Mouse (Mus musculus) MEL (cell line): ENCODE measurements around the gene Mrpl58. TPM values are rescaled to one million over a fixed set of nuclear protein-coding genes. Genes with fewer than 3 reads are reported as not detected.

Experiments used
- DNase-seq: peaks from one replicate; pipeline ENCODE4 v3.0.0; 2011; ENCODE audit warnings: low read depth, low spot score
- H3K27ac ChIP-seq: 2 replicates; pipeline ENCODE4 v1.5.1; 2012; ENCODE audit warnings: low read depth, mild to moderate bottlenecking, control low read depth, low read length, moderate library complexity; ENCODE audit not compliant: control insufficient read depth
- H3K27me3 ChIP-seq, 2 experiments: fragments of 150-350 bp in 1 of 2; sonication (generic) in 1 of 2; 2 replicates each; pipeline ENCODE4 v1.6.1; 2012; ENCODE audit warnings: low read length in 2 of 2, mild to moderate bottlenecking in 2 of 2, improper control_type of control experiment in 1 of 2, moderate library complexity in 1 of 2; ENCODE audit not compliant: insufficient read depth in 2 of 2, control insufficient read depth in 1 of 2
- H3K36me3 ChIP-seq, 2 experiments: 2 replicates each; pipeline ENCODE4 v1.6.1; 2012 to 2014; ENCODE audit warnings: low read length in 2 of 2, improper control_type of control experiment in 1 of 2, inconsistent platforms in 1 of 2, mild to moderate bottlenecking in 1 of 2; ENCODE audit not compliant: insufficient read depth in 2 of 2, control insufficient read depth in 1 of 2
- H3K4me1 ChIP-seq, 2 experiments: fragments of 150-350 bp in 1 of 2; sonication (generic) in 1 of 2; 2 replicates each; pipeline ENCODE4 v1.6.1; 2012; ENCODE audit warnings: low read length in 2 of 2, improper control_type of control experiment in 1 of 2, mild to moderate bottlenecking in 1 of 2; ENCODE audit not compliant: insufficient read depth in 2 of 2, control insufficient read depth in 1 of 2
- H3K4me3 ChIP-seq, 2 experiments: fragments of 150-350 bp in 1 of 2; sonication (generic) in 1 of 2; 2 replicates each; pipeline ENCODE4 v1.5.1; 2012; ENCODE audit warnings: low read depth in 2 of 2, low read length in 2 of 2, mild to moderate bottlenecking in 2 of 2, moderate library complexity in 2 of 2, control low read depth in 1 of 2, improper control_type of control experiment in 1 of 2; ENCODE audit not compliant: control insufficient read depth in 1 of 2, insufficient read depth in 1 of 2
- H3K79me2 ChIP-seq: 2 replicates; pipeline ENCODE4 v1.6.1; 2012; ENCODE audit warnings: mild to moderate bottlenecking, low read length, moderate library complexity; ENCODE audit not compliant: control insufficient read depth, poor library complexity, insufficient read depth
- H3K9ac ChIP-seq: 2 replicates; pipeline ENCODE4 v1.6.1; 2012; ENCODE audit warnings: low read depth, mild to moderate bottlenecking, control low read depth, low read length, moderate library complexity; ENCODE audit not compliant: control insufficient read depth, poor library complexity, severe bottlenecking
- H3K9me3 ChIP-seq: fragments of 150-350 bp; sonication (generic); replicated peaks from 2 replicates; pipeline ENCODE4 v1.6.1; 2012; ENCODE audit warnings: mild to moderate bottlenecking, low read length, improper control_type of control experiment, moderate library complexity; ENCODE audit not compliant: insufficient read depth
- BHLHE40 ChIP-seq: IDR thresholded peaks from 2 replicates; pipeline ENCODE4 v1.6.1; 2012; ENCODE audit warnings: low read depth, mild to moderate bottlenecking, inconsistent platforms, low read length, improper control_type of control experiment, borderline replicate concordance
- CHD2 ChIP-seq: IDR thresholded peaks from 2 replicates; pipeline ENCODE4 v1.6.1; 2011; ENCODE audit warnings: low read length, improper control_type of control experiment
- CTCF ChIP-seq, 3 experiments: IDR thresholded peaks in 2 of 3; conservative IDR thresholded peaks in 1 of 3; 2 replicates each; pipeline ENCODE4 v1.5.1; 2011 to 2012; ENCODE audit warnings: low read length in 3 of 3, low read depth in 2 of 3, mild to moderate bottlenecking in 2 of 3, improper control_type of control experiment in 1 of 3, inconsistent platforms in 1 of 3, mixed read lengths in 1 of 3, moderate library complexity in 1 of 3; ENCODE audit not compliant: control insufficient read depth in 1 of 3, insufficient read depth in 1 of 3, poor library complexity in 1 of 3, severe bottlenecking in 1 of 3
- E2F4 ChIP-seq: IDR thresholded peaks from 2 replicates; pipeline ENCODE4 v1.6.1; 2011; ENCODE audit warnings: low read depth, low read length, improper control_type of control experiment, borderline replicate concordance
- ELF1 ChIP-seq: IDR thresholded peaks from 2 replicates; pipeline ENCODE4 v1.6.1; 2014; ENCODE audit warnings: low read depth, mild to moderate bottlenecking, inconsistent platforms, low read length, improper control_type of control experiment, moderate library complexity
- EP300 ChIP-seq, 2 experiments: IDR thresholded peaks; 2 replicates each; pipeline ENCODE4 v1.6.1; 2011; ENCODE audit warnings: improper control_type of control experiment in 2 of 2, low read length in 2 of 2, low read depth in 1 of 2, mild to moderate bottlenecking in 1 of 2
- ETS1 ChIP-seq: IDR thresholded peaks from 2 replicates; pipeline ENCODE4 v1.6.1; 2012; ENCODE audit warnings: low read depth, mild to moderate bottlenecking, inconsistent platforms, low read length, improper control_type of control experiment, moderate library complexity
- GABPA ChIP-seq: IDR thresholded peaks from 2 replicates; pipeline ENCODE4 v1.6.1; 2012; ENCODE audit warnings: low read depth, mild to moderate bottlenecking, inconsistent platforms, low read length, improper control_type of control experiment, moderate library complexity
- GATA1 ChIP-seq: IDR thresholded peaks from 2 replicates; pipeline ENCODE4 v1.6.1; 2011; ENCODE audit warnings: low read depth, low read length, improper control_type of control experiment
- JUND ChIP-seq: IDR thresholded peaks from 2 replicates; pipeline ENCODE4 v1.6.1; 2011; ENCODE audit warnings: low read depth, mild to moderate bottlenecking, improper control_type of control experiment, low read length
- KAT2A ChIP-seq: conservative IDR thresholded peaks from 2 replicates; pipeline ENCODE4 v1.6.1; 2012; ENCODE audit warnings: low read depth, low read length, improper control_type of control experiment, inconsistent platforms
- MAFK ChIP-seq: IDR thresholded peaks from 2 replicates; pipeline ENCODE4 v1.6.1; 2011; ENCODE audit warnings: low read depth, mild to moderate bottlenecking, low read length, improper control_type of control experiment, borderline replicate concordance
- MAX ChIP-seq: IDR thresholded peaks from 2 replicates; pipeline ENCODE4 v1.6.1; 2011; ENCODE audit warnings: low read length, improper control_type of control experiment
- MAZ ChIP-seq: IDR thresholded peaks from 2 replicates; pipeline ENCODE4 v1.6.1; 2012; ENCODE audit warnings: low read depth, mild to moderate bottlenecking, inconsistent platforms, low read length, improper control_type of control experiment
- MEF2A ChIP-seq: IDR thresholded peaks from 2 replicates; pipeline ENCODE4 v1.6.1; 2014; ENCODE audit warnings: low read depth, mild to moderate bottlenecking, inconsistent platforms, low read length, improper control_type of control experiment; ENCODE audit not compliant: poor library complexity, insufficient replicate concordance, severe bottlenecking; ENCODE audit errors: extremely low read depth
- MXI1 ChIP-seq: IDR thresholded peaks from 2 replicates; pipeline ENCODE4 v1.6.1; 2011; ENCODE audit warnings: mild to moderate bottlenecking, low read depth, low read length, improper control_type of control experiment
- MYB ChIP-seq: IDR thresholded peaks from 2 replicates; pipeline ENCODE4 v1.6.1; 2011; ENCODE audit warnings: mild to moderate bottlenecking, low read depth, low read length, improper control_type of control experiment
- MYC ChIP-seq: IDR thresholded peaks from 2 replicates; pipeline ENCODE4 v1.6.1; 2011; ENCODE audit warnings: low read depth, mild to moderate bottlenecking, low read length, improper control_type of control experiment, moderate library complexity
- NRF1 ChIP-seq: IDR thresholded peaks from 2 replicates; pipeline ENCODE4 v1.6.1; 2014; ENCODE audit warnings: low read depth, mild to moderate bottlenecking, inconsistent platforms, low read length, improper control_type of control experiment, moderate library complexity; ENCODE audit not compliant: poor library complexity, insufficient read depth, severe bottlenecking
- POLR2AphosphoS2 ChIP-seq: IDR thresholded peaks from 2 replicates; pipeline ENCODE4 v1.6.1; 2011; ENCODE audit warnings: low read length, improper control_type of control experiment
- POLR2AphosphoS5 ChIP-seq: IDR thresholded peaks from 2 replicates; pipeline ENCODE4 v1.6.1; 2012; ENCODE audit warnings: low read depth, borderline replicate concordance, mild to moderate bottlenecking, inconsistent platforms, low read length, moderate library complexity, mixed read lengths
- RAD21 ChIP-seq: IDR thresholded peaks from 2 replicates; pipeline ENCODE4 v1.6.1; 2011; ENCODE audit warnings: mild to moderate bottlenecking, low read depth, low read length, improper control_type of control experiment
- RCOR1 ChIP-seq: IDR thresholded peaks from 2 replicates; pipeline ENCODE4 v1.6.1; 2012; ENCODE audit warnings: low read depth, mild to moderate bottlenecking, inconsistent platforms, low read length, improper control_type of control experiment
- SMC3 ChIP-seq: IDR thresholded peaks from 2 replicates; pipeline ENCODE4 v1.6.1; 2011; ENCODE audit warnings: low read depth, low read length, improper control_type of control experiment
- TAL1 ChIP-seq: IDR thresholded peaks from 2 replicates; pipeline ENCODE4 v1.6.1; 2012; ENCODE audit warnings: mild to moderate bottlenecking, inconsistent platforms, low read length, moderate library complexity, mixed read lengths
- TBP ChIP-seq: IDR thresholded peaks from 2 replicates; pipeline ENCODE4 v1.8.0; 2011; ENCODE audit warnings: low read depth, low read length, improper control_type of control experiment
- TCF12 ChIP-seq: IDR thresholded peaks from 2 replicates; pipeline ENCODE4 v1.6.1; 2014; ENCODE audit warnings: low read depth, mild to moderate bottlenecking, inconsistent platforms, low read length, improper control_type of control experiment, moderate library complexity
- UBTF ChIP-seq: IDR thresholded peaks from 2 replicates; pipeline ENCODE4 v1.6.1; 2012; ENCODE audit warnings: low read depth, mild to moderate bottlenecking, inconsistent platforms, low read length, improper control_type of control experiment, moderate library complexity, borderline replicate concordance; ENCODE audit not compliant: insufficient read depth
- USF2 ChIP-seq, 2 experiments: IDR thresholded peaks; 2 replicates each; pipeline ENCODE4 v1.6.1; 2011 to 2012; ENCODE audit warnings: improper control_type of control experiment in 2 of 2, low read length in 2 of 2, borderline replicate concordance in 1 of 2, inconsistent platforms in 1 of 2, low read depth in 1 of 2, mild to moderate bottlenecking in 1 of 2; ENCODE audit not compliant: insufficient read depth in 1 of 2
- ZC3H11A ChIP-seq: IDR thresholded peaks from 2 replicates; pipeline ENCODE4 v1.6.1; 2012; ENCODE audit warnings: low read depth, mild to moderate bottlenecking, inconsistent platforms, low read length, improper control_type of control experiment
- ZKSCAN1 ChIP-seq: IDR thresholded peaks from 2 replicates; pipeline ENCODE4 v1.6.1; 2012; ENCODE audit warnings: low read depth, mild to moderate bottlenecking, inconsistent platforms, low read length, improper control_type of control experiment, moderate library complexity
- ZMIZ1 ChIP-seq: IDR thresholded peaks from 2 replicates; pipeline ENCODE4 v1.6.1; 2012; ENCODE audit warnings: low read depth, mild to moderate bottlenecking, inconsistent platforms, low read length, improper control_type of control experiment, moderate library complexity
- ZNF384 ChIP-seq: IDR thresholded peaks from 2 replicates; pipeline ENCODE4 v1.6.1; 2012; ENCODE audit warnings: low read depth, mild to moderate bottlenecking, inconsistent platforms, low read length, improper control_type of control experiment
- polyA plus RNA-seq, 2 experiments: library from polyadenylated mRNA; stranded (reverse) in 1 of 2; unstranded in 1 of 2; fragments of >175 nt in 1 of 2; fragments of >200 nt in 1 of 2; gene quantifications; 2 replicates each; pipeline versions ENCODE4 v1.2.1 to v1.2.4; 2012; ENCODE audit warnings: low replicate concordance in 2 of 2, low read depth in 1 of 2; ENCODE audit not compliant: insufficient read length in 2 of 2, insufficient read depth in 1 of 2, missing spikeins in 1 of 2
- total RNA-seq: library from RNA; depleted of rRNA; stranded (reverse); fragments of 300-350 nt; gene quantifications from 2 replicates; pipeline ENCODE4 v1.2.3, GENCODE M21; 2012; rRNA removed

Gene Mrpl58
- total RNA-seq, result 132 and 137 TPM in 2 replicates
- 100 to 1,000 TPM in 1 of 2 experiments, not detected in 1; 137 TPM for polyA plus RNA-seq

DNA sequence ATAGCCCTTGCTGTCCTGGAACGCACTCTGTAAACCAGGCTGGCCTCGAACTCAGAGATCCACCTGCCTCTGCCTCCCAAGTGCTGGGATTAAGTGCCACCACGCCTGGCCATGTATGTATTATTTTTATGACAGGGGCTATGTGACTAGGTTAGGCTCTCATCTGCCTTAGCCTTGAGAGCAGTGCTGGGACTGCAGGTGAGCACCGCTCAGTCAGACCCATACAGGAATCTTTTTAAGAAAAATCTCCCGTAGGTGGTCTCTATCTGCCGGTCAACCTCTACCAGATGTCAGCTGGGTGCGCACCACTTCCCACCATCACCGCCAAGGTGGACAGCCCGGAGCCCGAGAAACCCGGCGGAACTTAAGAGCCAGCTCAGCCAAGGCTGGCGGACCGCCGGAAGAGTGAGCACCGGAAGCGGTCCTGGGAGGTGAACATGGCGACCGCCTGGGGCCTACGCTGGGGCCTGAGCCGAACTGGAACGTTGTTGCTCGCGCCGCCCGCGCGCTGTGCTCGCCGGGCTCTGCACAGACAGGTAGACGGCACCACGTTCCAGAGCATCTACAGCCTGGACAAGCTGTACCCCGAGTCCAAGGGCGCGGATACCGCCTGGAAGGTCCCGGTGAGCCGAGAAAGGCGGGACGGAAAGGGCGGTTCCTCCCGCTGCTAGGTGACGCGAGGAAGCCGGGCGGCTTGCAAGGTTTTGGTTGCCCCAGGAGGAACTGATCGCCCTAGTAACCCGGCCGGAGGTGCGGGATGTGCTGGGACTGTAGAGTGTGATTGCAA is at the start of gene Mrpl58:
Gene Mrpl58 (plus strand): TSS at position 415 of the 787 bp plus-strand sequence.
- H3K4me1 ChIP-seq, result peaks cover 2 to 21% of the 10 kb centered on the region in 2 experiments; a peak in 2 of 4 replicates
- TF ChIP-seq TCF12, result peak; percentile 90
- TF ChIP-seq ZKSCAN1, result no peak; the same call in 1 of the 2 replicates
- TF ChIP-seq GATA1, result no peak
- no peak for TF ChIP-seq JUND
- 0 out of 2 replicates have a peak, but pooled peaks have one; percentile 19 for TF ChIP-seq SMC3
- peak; percentile 94 for TF ChIP-seq POLR2AphosphoS2
- peak; percentile 89 for TF ChIP-seq MAZ
- no peak for TF ChIP-seq MEF2A
- TF ChIP-seq MXI1, result peak; percentile 93
- TF ChIP-seq GABPA, result 0 out of 2 replicates have a peak, but pooled peaks have one; percentile 23
- peak; percentile 83 for TF ChIP-seq ELF1
- TF ChIP-seq MYB, result no peak; the same call in 1 of the 2 replicates
- peak; percentile 93 for TF ChIP-seq TBP
- TF ChIP-seq ZNF384, result 0 out of 2 replicates have a peak, but pooled peaks have one; percentile 10
- TF ChIP-seq TAL1, result no peak
- TF ChIP-seq MAFK, result no peak
- TF ChIP-seq MYC, result peak; percentile 55; the same call in 1 of the 2 replicates
- TF ChIP-seq UBTF, result peak; percentile 91; the same call in 1 of the 2 replicates
- TF ChIP-seq BHLHE40, result 0 out of 2 replicates have a peak, but pooled peaks have one; percentile 5
- TF ChIP-seq ZMIZ1, result peak; percentile 81
- TF ChIP-seq RCOR1, result 0 out of 2 replicates have a peak, but pooled peaks have one; percentile 24
- peak; percentile 10; the same call in 1 of the 2 replicates for TF ChIP-seq NRF1
- TF ChIP-seq RAD21, result no peak
- TF ChIP-seq CTCF (IDR thresholded peaks at IDR 0.05 in 2 of 3, conservative IDR thresholded peaks at IDR 0.05 in 1 of 3; ENCODE audit: control insufficient read depth in 1 of 3, insufficient read depth in 1 of 3, low read depth in 2 of 3, low read length in 3 of 3, poor library complexity in 1 of 3, severe bottlenecking in 1 of 3), result 0 out of 6 replicates have a peak, but pooled peaks of 1 of the 3 experiments have one; percentile 6
- peak; percentile 66 for TF ChIP-seq MAX
- TF ChIP-seq E2F4, result no peak
- TF ChIP-seq EP300 (IDR thresholded peaks at IDR 0.05; ENCODE audit: low read depth in 1 of 2, low read length in 2 of 2), result peak in 1 of 2 experiments; percentile 44; a peak in 2 of 4 replicates
- peak; percentile 44; the same call in 1 of the 2 replicates for TF ChIP-seq ETS1
- no peak for TF ChIP-seq POLR2AphosphoS5
- TF ChIP-seq CHD2, result no peak
- TF ChIP-seq ZC3H11A, result no peak
- TF ChIP-seq KAT2A, result peak; percentile 77
- TF ChIP-seq USF2 (IDR thresholded peaks at IDR 0.05; ENCODE audit: borderline replicate concordance in 1 of 2, insufficient read depth in 1 of 2, low read depth in 1 of 2, low read length in 2 of 2), result no peak

More for the DNA sequence above, at the start of gene Mrpl58:
- H3K79me2 ChIP-seq, result peaks cover 10% of the 10 kb centered on the region
- H3K9me3 ChIP-seq, result no peaks in the 10 kb centered on the region
- no peaks in the 10 kb centered on the region for H3K27me3 ChIP-seq
- H3K9ac ChIP-seq, result peak within 1 kb of the TSS; percentile 94
- peak within 1 kb of the TSS; percentile 88 to 91 for H3K4me3 ChIP-seq
- DNase-seq, result peak; percentile 96
- H3K36me3 ChIP-seq, result peaks cover 0 to 14% of the 10 kb centered on the region in 2 experiments; a peak in 2 of 4 replicates
- peak within 1 kb of the TSS; percentile 86 for H3K27ac ChIP-seq
